Comparison of ENCODE assay signal across 9 mouse cellular contexts in genomic region chr8:122445203-122445602, GRCm38 (mm10). TPM values are rescaled to one million over a fixed set of nuclear protein-coding genes. Genes with fewer than 3 reads are reported as not detected.
DNase-seq lines count a peak whose midpoint lies in the region; ATAC-seq and TF ChIP-seq lines count a peak whose summit lies in the region.
"Had no signal": no experiment of that assay in that cellular context is flagged by ENCODE, and none has a peak within 500 bp of the region (broad histone marks: within the 10 kb centered on the region; RNA-seq: fewer than 3 reads in every experiment).

No protein-coding gene starts in this region.

- H3K9ac ChIP-seq in lung, embryonic 15.5 days = 0 out of 2 replicates have a peak overlapping the region, but pooled peaks have one; percentile 65
- no peak overlapping the region for H3K9ac ChIP-seq in hindbrain, embryonic 15.5 days
- peak overlapping the region; percentile 83; the same call in 1 of the 2 replicates for H3K9ac ChIP-seq in neural tube, embryonic 13.5 days

- H3K4me3 ChIP-seq in gastrocnemius, adult 2 months = no peak overlapping the region; the same call in 1 of the 2 replicates
- H3K4me3 ChIP-seq in lung, embryonic 15.5 days = no peak overlapping the region
- no peak overlapping the region for H3K4me3 ChIP-seq in hindbrain, embryonic 15.5 days
- H3K4me3 ChIP-seq in neural tube, embryonic 13.5 days = peak overlapping the region; percentile 65; the same call in 1 of the 2 replicates

- TF ChIP-seq CTCF in gastrocnemius, adult 2 months (IDR thresholded peaks at IDR 0.05) = peak; percentile 3; the same call in 1 of the 2 replicates

- ATAC-seq in lung, embryonic 15.5 days (ENCODE audit: borderline replicate concordance, extremely low read depth, low FRiP score, low TSS enrichment) = no peak
- ATAC-seq in hindbrain, embryonic 15.5 days (ENCODE audit: low FRiP score, low read depth) = no peak
- ATAC-seq in neural tube, embryonic 13.5 days (ENCODE audit: low read depth) = no peak

- peak overlapping the region; percentile 94; the same call in 1 of the 2 replicates for H3K27ac ChIP-seq in gastrocnemius, adult 2 months
- H3K27ac ChIP-seq in lung, embryonic 15.5 days = peak overlapping the region; percentile 99
- H3K27ac ChIP-seq in hindbrain, embryonic 15.5 days (replicated peaks) = peak overlapping the region; percentile 97
- peak overlapping the region; percentile 97 for H3K27ac ChIP-seq in neural tube, embryonic 13.5 days (replicated peaks)

- intact Hi-C loops in gastrocnemius, adult 2 months (cut with DNase I) = no loop called here

- DNase-seq in gastrocnemius, adult 2 months = no peak
- DNase-seq in gastrocnemius, postnatal 10 days = no peak
- DNase-seq in lung, postnatal 10 days = no peak
- DNase-seq in cerebellum, adult 11-12 months = no peak
- DNase-seq in adrenal gland, adult 18-20 months (ENCODE audit: low spot score in 2 of 2) = no peak

- no peaks in the 10 kb centered on the region for H3K36me3 ChIP-seq in lung, embryonic 15.5 days
- H3K36me3 ChIP-seq in hindbrain, embryonic 15.5 days = no peaks in the 10 kb centered on the region
- H3K36me3 ChIP-seq in neural tube, embryonic 13.5 days = no peaks in the 10 kb centered on the region

- 63% methylated on average over 3 of the region's 3 CpGs for WGBS in lung, embryonic 15.5 days
- WGBS in hindbrain, embryonic 15.5 days = 62% methylated on average over 3 of the region's 3 CpGs
- 71% methylated on average over 3 of the region's 3 CpGs for WGBS in neural tube, embryonic 13.5 days

- H3K4me2 ChIP-seq in lung, embryonic 15.5 days = peak overlapping the region; percentile 94; the same call in 1 of the 2 replicates
- peak overlapping the region; percentile 64 for H3K4me2 ChIP-seq in hindbrain, embryonic 15.5 days
- H3K4me2 ChIP-seq in neural tube, embryonic 13.5 days = peak overlapping the region; percentile 57

- peaks cover 26% of the 10 kb centered on the region for H3K4me1 ChIP-seq in lung, embryonic 15.5 days
- peaks cover 36% of the 10 kb centered on the region for H3K4me1 ChIP-seq in hindbrain, embryonic 15.5 days (replicated peaks)
- peaks cover 34% of the 10 kb centered on the region for H3K4me1 ChIP-seq in neural tube, embryonic 13.5 days (replicated peaks)

- no peaks in the 10 kb centered on the region for H3K27me3 ChIP-seq in lung, embryonic 15.5 days
- H3K27me3 ChIP-seq in hindbrain, embryonic 15.5 days = no peaks in the 10 kb centered on the region
- H3K27me3 ChIP-seq in neural tube, embryonic 13.5 days = no peaks in the 10 kb centered on the region

- no peaks in the 10 kb centered on the region for H3K9me3 ChIP-seq in lung, embryonic 15.5 days
- no peaks in the 10 kb centered on the region for H3K9me3 ChIP-seq in hindbrain, embryonic 15.5 days
- H3K9me3 ChIP-seq in neural tube, embryonic 13.5 days = no peaks in the 10 kb centered on the region

RNA-seq across cellular contexts. Expression of gene Mvd, which starts 2.0 kb away (rescaled TPM):
- total RNA-seq in gastrocnemius, adult 2 months (2021) = 1 to 10 TPM; 5.1 to 6.4 TPM
- 1 to 10 TPM; 6.9 to 7.9 TPM for total RNA-seq in gastrocnemius, postnatal 10 days (2021)
- polyA plus RNA-seq in lung, embryonic 15.5 days (2015; fragmentation: Nextera tagmentation; extraction: Ambion mirVana) = 24.3 and 24.7 TPM in 2 replicates
- polyA plus RNA-seq in hindbrain, embryonic 15.5 days (2015; fragmentation: Nextera tagmentation; extraction: Ambion mirVana) = 70.0 and 70.1 TPM in 2 replicates
- 46.6 and 53.8 TPM in 2 replicates for polyA plus RNA-seq in neural tube, embryonic 13.5 days (2015; fragmentation: Nextera tagmentation; extraction: Ambion mirVana)
- 10 to 100 TPM; 20.1 to 20.3 TPM for total RNA-seq in adrenal gland, adult 18-20 months (2021)

RNA-seq across cellular contexts. Expression of gene Cyba, which starts 12.5 kb away (rescaled TPM):
- 1 to 10 TPM; 6.7 to 7.7 TPM for total RNA-seq in gastrocnemius, adult 2 months (2021)
- 10 to 100 TPM; 23.8 to 28.6 TPM for total RNA-seq in gastrocnemius, postnatal 10 days (2021)
- polyA plus RNA-seq in lung, embryonic 15.5 days (2015; fragmentation: Nextera tagmentation; extraction: Ambion mirVana) = 208 and 215 TPM in 2 replicates
- 39.1 and 46.0 TPM in 2 replicates for polyA plus RNA-seq in hindbrain, embryonic 15.5 days (2015; fragmentation: Nextera tagmentation; extraction: Ambion mirVana)
- polyA plus RNA-seq in neural tube, embryonic 13.5 days (2015; fragmentation: Nextera tagmentation; extraction: Ambion mirVana) = 46.6 and 51.4 TPM in 2 replicates
- 10 to 100 TPM; 29.0 to 53.7 TPM for total RNA-seq in adrenal gland, adult 18-20 months (2021)

RNA-seq across cellular contexts. Expression of gene Snai3, which starts 15.3 kb away (rescaled TPM):
- total RNA-seq in gastrocnemius, adult 2 months (2021) = 10 to 100 TPM; 11.3 TPM
- 1 to 10 TPM; 2.5 to 3.1 TPM for total RNA-seq in gastrocnemius, postnatal 10 days (2021)
- 1.1 and 1.2 TPM in 2 replicates for polyA plus RNA-seq in lung, embryonic 15.5 days (2015; fragmentation: Nextera tagmentation; extraction: Ambion mirVana)
- not detected in 2 replicates for polyA plus RNA-seq in hindbrain, embryonic 15.5 days (2015; fragmentation: Nextera tagmentation; extraction: Ambion mirVana)
- polyA plus RNA-seq in neural tube, embryonic 13.5 days (2015; fragmentation: Nextera tagmentation; extraction: Ambion mirVana) = 0.15 TPM in 1 of 2 replicates, not detected in the other
- not detected for total RNA-seq in adrenal gland, adult 18-20 months (2021)

RNA-seq across cellular contexts. Expression of gene Il17c, which starts 23.4 kb away (rescaled TPM):
- not detected for total RNA-seq in gastrocnemius, adult 2 months (2021)
- total RNA-seq in gastrocnemius, postnatal 10 days (2021) = not detected
- polyA plus RNA-seq in lung, embryonic 15.5 days (2015; fragmentation: Nextera tagmentation; extraction: Ambion mirVana) = not detected in 2 replicates
- not detected in 2 replicates for polyA plus RNA-seq in hindbrain, embryonic 15.5 days (2015; fragmentation: Nextera tagmentation; extraction: Ambion mirVana)
- polyA plus RNA-seq in neural tube, embryonic 13.5 days (2015; fragmentation: Nextera tagmentation; extraction: Ambion mirVana) = not detected in 2 replicates
- total RNA-seq in adrenal gland, adult 18-20 months (2021) = not detected
- polyA plus RNA-seq: embryonic facial prominence, embryonic 11.5 days had no signal

RNA-seq across cellular contexts. Expression of gene Rnf166, which starts 30.7 kb away (rescaled TPM):
- 10 to 100 TPM; 30.4 to 32.6 TPM for total RNA-seq in gastrocnemius, adult 2 months (2021)
- 10 to 100 TPM; 26.2 to 28.0 TPM for total RNA-seq in gastrocnemius, postnatal 10 days (2021)
- polyA plus RNA-seq in lung, embryonic 15.5 days (2015; fragmentation: Nextera tagmentation; extraction: Ambion mirVana) = 40.5 and 43.9 TPM in 2 replicates
- 33.9 and 37.9 TPM in 2 replicates for polyA plus RNA-seq in hindbrain, embryonic 15.5 days (2015; fragmentation: Nextera tagmentation; extraction: Ambion mirVana)
- 36.8 and 39.1 TPM in 2 replicates for polyA plus RNA-seq in neural tube, embryonic 13.5 days (2015; fragmentation: Nextera tagmentation; extraction: Ambion mirVana)
- 10 to 100 TPM; 39.1 to 66.6 TPM for total RNA-seq in adrenal gland, adult 18-20 months (2021)
